Mouse (Mus musculus) forebrain, embryonic 16.5 days (tissue): Measurements from ENCODE around the gene Nfkbiz. TPM values are rescaled to one million over a fixed set of nuclear protein-coding genes. Genes with fewer than 3 reads are reported as not detected.

Experiments used
- polyA plus RNA-seq: library from polyadenylated mRNA; unstranded; fragments of >200 nt; fragmentation: Nextera tagmentation; extraction: Ambion mirVana; gene quantifications from 2 replicates; pipeline ENCODE4 v1.2.1, GENCODE M21; 2015

The Nfkbiz gene
- polyA plus RNA-seq, 1 experiment from 2014 or later: 1.6 TPM

Other genes with a start within 250 kb of the Nfkbiz start
- 1.7 and 2.1 TPM in 2 replicates for gene Nxpe3, start 56.4 kb upstream of the Nfkbiz start, polyA plus RNA-seq
- gene Cep97, start 96.0 kb upstream of the Nfkbiz start, polyA plus RNA-seq: 17.5 and 19.4 TPM in 2 replicates
- gene Rpl24, start 127.4 kb upstream of the Nfkbiz start, polyA plus RNA-seq: 484 and 499 TPM in 2 replicates
- gene Zbtb11, start 135.0 kb upstream of the Nfkbiz start, polyA plus RNA-seq: 22.4 and 25.1 TPM in 2 replicates
- 230 and 262 TPM in 2 replicates for gene Pcnp, start 190.8 kb upstream of the Nfkbiz start, polyA plus RNA-seq
- 27.1 and 27.4 TPM in 2 replicates for gene Trmt10c, start 198.9 kb upstream of the Nfkbiz start, polyA plus RNA-seq
- 59.9 and 60.2 TPM in 2 replicates for gene Senp7, start 209.4 kb upstream of the Nfkbiz start, polyA plus RNA-seq